Mouse (Mus musculus) myocyte (in vitro differentiated cells): ENCODE results near the gene Alms1.

Experiments
- CEBPB ChIP-seq: IDR thresholded peaks from 2 replicates; pipeline ENCODE4 v1.6.1; 2011; ENCODE audit warnings: mild to moderate bottlenecking, moderate library complexity; ENCODE audit not compliant: poor library complexity, insufficient read depth, severe bottlenecking
- MAX ChIP-seq: IDR thresholded peaks from one replicate; pipeline ENCODE4 v1.6.1; 2011; ENCODE audit warnings: low read depth, mild to moderate bottlenecking, control low read depth
- MYOD1 ChIP-seq, 3 experiments: IDR thresholded peaks; one replicate each; pipeline ENCODE4 v1.6.1; 2011; ENCODE audit warnings: control low read depth in 2 of 3, low read depth in 2 of 3, mild to moderate bottlenecking in 2 of 3, moderate library complexity in 1 of 3; ENCODE audit not compliant: insufficient read length in 2 of 3, control insufficient read depth in 1 of 3
- MYOG ChIP-seq, 3 experiments: IDR thresholded peaks; one replicate each; pipeline ENCODE4 v1.6.1; 2011; ENCODE audit warnings: control low read depth in 2 of 3, low read depth in 2 of 3, mild to moderate bottlenecking in 2 of 3; ENCODE audit not compliant: insufficient read length in 2 of 3, control insufficient read depth in 1 of 3, insufficient read depth in 1 of 3
- POLR2A ChIP-seq: IDR thresholded peaks from one replicate; pipeline ENCODE4 v1.6.1; 2011; ENCODE audit warnings: low read depth, mild to moderate bottlenecking, control low read depth, moderate library complexity; ENCODE audit not compliant: insufficient read length
- TCF12 ChIP-seq: IDR thresholded peaks from one replicate; pipeline ENCODE4 v1.6.1; 2011; ENCODE audit warnings: mild to moderate bottlenecking, control low read depth; ENCODE audit not compliant: poor library complexity, insufficient read depth, severe bottlenecking
- USF1 ChIP-seq: IDR thresholded peaks from one replicate; pipeline ENCODE4 v1.6.1; 2011; ENCODE audit warnings: low read depth, mild to moderate bottlenecking, control low read depth, moderate library complexity

GRCm38 (mm10) chr6:85587396-85588143 is at the start of gene Alms1:
- TF ChIP-seq MYOD1 (IDR thresholded peaks at IDR 0.05; ENCODE audit: control insufficient read depth in 1 of 3, insufficient read length in 2 of 3, low read depth in 2 of 3) (peak in 1 of 3 experiments; percentile 74), POLR2A (peak; percentile 79), CEBPB (no peak), USF1 (no peak), MAX (no peak), MYOG (IDR thresholded peaks at IDR 0.05; ENCODE audit: control insufficient read depth in 1 of 3, insufficient read depth in 1 of 3, insufficient read length in 2 of 3, low read depth in 2 of 3) (peak in 1 of 3 experiments; percentile 26), TCF12 (no peak)
